Mouse (Mus musculus) olfactory bulb, adult 2 months (tissue): ENCODE data around the gene P4ha2. TPM values are rescaled to one million over a fixed set of nuclear protein-coding genes. Genes with fewer than 3 reads are reported as not detected.

Experiments
- H3K27ac ChIP-seq: fragments of 200-500 bp; 2 replicates; pipeline ENCODE4 v1.5.1; 2012; ENCODE audit warnings: low read depth, low read length; ENCODE audit not compliant: insufficient read depth
- H3K4me1 ChIP-seq: fragments of 200-500 bp; 2 replicates; pipeline ENCODE4 v1.6.1; 2012; ENCODE audit warnings: low read length; ENCODE audit not compliant: control insufficient read depth, insufficient read depth
- H3K4me3 ChIP-seq: fragments of 200-500 bp; 2 replicates; pipeline ENCODE4 v1.5.1; 2012; ENCODE audit warnings: mild to moderate bottlenecking, low read depth, low read length, moderate library complexity; ENCODE audit not compliant: insufficient read depth
- CTCF ChIP-seq: fragments of 200-500 bp; IDR thresholded peaks from 2 replicates; pipeline ENCODE4 v1.5.1; 2012; ENCODE audit warnings: low read depth, mild to moderate bottlenecking, low read length, moderate library complexity; ENCODE audit not compliant: insufficient read depth
- POLR2A ChIP-seq: fragments of 200-500 bp; IDR thresholded peaks from 2 replicates; pipeline ENCODE4 v1.6.1; 2012; ENCODE audit warnings: mild to moderate bottlenecking, low read depth, low read length, moderate library complexity; ENCODE audit not compliant: insufficient read depth
- WGBS: fragments of 180-500 bp; shearing (Covaris S2); methylation state at CpG from one replicate; pipeline ENCODE4 v1.1.7; 2018; 5-methylcytosine and 5-hydroxymethylcytosine counted together
- polyA plus RNA-seq: library from polyadenylated mRNA; stranded (reverse); fragments of >200 nt; gene quantifications from 2 replicates; pipeline ENCODE4 v1.2.4, GENCODE M21; 2012; ENCODE audit warnings: low replicate concordance; ENCODE audit not compliant: missing spikeins, insufficient read depth, insufficient read length

The P4ha2 gene
- polyA plus RNA-seq: not detected in 2 replicates

DNA sequence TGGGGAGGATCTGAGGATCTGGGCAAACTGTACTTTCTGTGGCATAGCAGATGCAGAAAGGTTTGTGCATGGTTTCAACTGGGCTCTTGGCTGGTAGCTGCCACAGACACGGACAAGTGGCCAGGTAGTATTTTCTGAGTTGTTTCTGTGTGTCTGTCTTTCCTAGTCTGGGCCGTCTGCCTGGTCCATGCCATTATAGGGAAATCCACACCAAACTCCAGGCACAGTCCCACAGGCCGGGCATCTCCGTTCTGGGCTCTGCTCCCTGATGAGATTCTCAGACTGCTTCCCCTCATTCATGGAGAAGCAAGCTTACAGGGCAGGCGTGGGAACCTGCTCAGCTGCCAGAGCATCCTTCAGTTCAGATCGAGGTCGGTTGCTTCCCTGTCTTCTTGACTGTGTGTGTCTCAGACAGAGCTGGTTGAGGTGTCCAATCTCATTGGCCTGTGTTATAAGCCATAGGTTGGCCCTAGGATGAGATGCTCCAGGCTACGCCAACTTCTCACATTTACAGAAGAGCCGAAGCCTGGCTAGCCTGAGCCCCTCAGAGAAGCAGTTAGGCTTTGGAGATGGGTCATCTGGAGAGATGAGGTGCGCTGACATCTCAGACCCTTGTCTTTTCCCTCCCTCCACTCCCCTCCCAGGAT is at the start of gene P4ha2:
TSS of gene P4ha2 (plus strand) at position 51 of the 647 bp plus-strand sequence.
- Histone ChIP-seq H3K4me1 (peaks cover 24% of the 10 kb centered on the region), H3K4me3 (peak within 1 kb of the TSS; percentile 80), H3K27ac (0 out of 2 replicates have a peak within 1 kb of the TSS, but pooled peaks have one; percentile 7)
- no peak for TF ChIP-seq POLR2A
- TF ChIP-seq CTCF: no peak
- 55% methylated on average over 10 of the region's 10 CpGs for WGBS

DNA sequence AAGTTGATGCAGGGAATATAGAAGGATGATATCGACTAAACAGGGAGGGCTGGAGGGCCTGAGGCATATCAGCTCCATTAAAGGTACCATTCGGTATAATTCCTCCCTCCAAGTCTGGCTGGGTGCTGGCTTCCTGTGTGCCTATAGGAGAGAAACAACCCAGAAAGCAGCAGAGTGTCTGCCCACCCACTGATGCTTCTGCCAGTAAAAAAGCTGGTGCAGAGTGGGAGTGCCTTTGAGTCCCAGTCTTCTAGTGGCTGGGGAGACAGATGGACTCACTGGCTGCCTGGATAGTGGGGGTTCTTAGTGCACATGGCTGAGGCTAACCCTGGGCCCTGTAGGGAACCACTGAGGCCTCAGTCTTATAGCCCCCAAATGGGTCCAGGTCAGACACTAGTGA is 49.7 kb upstream of the P4ha2 start:
- no peak for TF ChIP-seq POLR2A
- H3K4me3 ChIP-seq: no peak overlapping the region
- 66% methylated on average over 2 of the region's 2 CpGs for WGBS
- H3K4me1 ChIP-seq: no peaks in the 10 kb centered on the region
- H3K27ac ChIP-seq: no peak overlapping the region

GRCm38 (mm10) chr11:54051161-54051560 is 48.7 kb upstream of the P4ha2 start:
- Histone ChIP-seq H3K4me1 (no peaks in the 10 kb centered on the region), H3K4me3 (no peak overlapping the region), H3K27ac (no peak overlapping the region)
- TF ChIP-seq CTCF: no peak
- TF ChIP-seq POLR2A: no peak
- WGBS: 95% methylated on average over 7 of the region's 7 CpGs

DNA sequence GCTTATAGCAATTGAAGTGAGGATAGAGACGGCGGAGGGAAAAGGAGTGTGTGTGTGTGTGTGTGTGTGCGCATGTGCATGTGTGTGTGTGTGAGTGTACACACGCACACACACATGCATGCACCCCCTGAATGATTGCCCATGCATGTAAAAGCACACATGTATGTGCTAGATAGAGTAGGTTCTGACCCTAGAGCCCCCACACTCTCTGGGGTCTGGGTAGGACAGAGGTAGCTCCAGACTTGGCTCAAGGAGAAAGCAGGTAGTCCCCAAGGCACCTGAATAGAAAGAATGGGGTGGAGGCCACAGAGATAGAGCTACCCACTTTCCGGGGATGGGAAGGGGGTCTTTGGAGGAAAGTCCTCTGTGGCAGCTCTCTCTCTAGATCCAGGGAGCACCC is 47.8 kb upstream of the P4ha2 start:
- H3K27ac ChIP-seq: no peak overlapping the region
- no peaks in the 10 kb centered on the region for H3K4me1 ChIP-seq
- WGBS: 96% methylated on average over 5 of the region's 5 CpGs
- TF ChIP-seq CTCF (no peak), POLR2A (no peak)
- no peak overlapping the region for H3K4me3 ChIP-seq

DNA sequence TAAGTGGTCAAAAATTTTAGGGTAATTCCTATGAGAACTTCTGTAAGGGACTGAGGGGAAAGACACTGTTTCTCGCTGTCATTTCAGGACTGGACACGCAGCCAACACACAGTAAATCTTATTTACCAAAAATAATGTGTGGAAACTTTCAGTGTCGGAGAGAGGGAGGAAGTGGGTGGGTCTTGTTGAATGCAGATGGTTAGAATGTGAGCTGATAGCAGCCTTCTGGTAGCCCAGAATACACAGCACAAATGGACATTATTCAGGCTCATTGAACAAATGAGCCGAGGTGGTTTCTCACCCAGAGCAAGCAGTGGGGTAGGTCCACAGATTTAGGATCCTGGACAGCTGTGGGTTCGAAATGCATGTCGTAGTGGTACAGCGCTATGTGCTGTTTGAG is 46.8 kb upstream of the P4ha2 start:
- TF ChIP-seq CTCF (no peak), POLR2A (no peak)
- H3K27ac ChIP-seq: no peak overlapping the region
- H3K4me1 ChIP-seq: peaks cover 8% of the 10 kb centered on the region
- WGBS: 66% methylated on average over 7 of the region's 7 CpGs
- H3K4me3 ChIP-seq: no peak overlapping the region

DNA sequence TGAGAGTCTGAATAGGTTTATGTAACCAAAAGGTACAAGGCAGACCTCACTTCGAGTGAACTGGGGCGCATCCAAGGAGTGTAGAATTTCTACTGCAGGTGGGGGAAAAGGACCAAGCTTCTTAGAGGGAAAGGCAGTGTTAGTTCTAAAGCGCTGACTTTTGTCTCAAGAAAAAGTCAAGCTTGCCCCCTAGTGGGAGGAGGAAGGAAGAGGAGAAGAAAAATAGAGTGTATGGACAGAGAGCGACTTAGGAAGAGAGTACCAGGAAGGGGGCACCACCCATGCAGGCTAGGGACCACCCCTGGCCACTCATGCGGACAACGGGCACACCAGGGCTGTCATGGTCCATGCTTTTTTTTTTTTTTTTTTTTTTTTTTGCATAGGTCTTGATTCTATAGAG is 45.6 kb upstream of the P4ha2 start:
- TF ChIP-seq CTCF: no peak
- no peak for TF ChIP-seq POLR2A
- Histone ChIP-seq H3K4me3 (no peak overlapping the region), H3K27ac (no peak overlapping the region), H3K4me1 (peaks cover 19% of the 10 kb centered on the region)
- WGBS: 39% methylated on average over 6 of the region's 6 CpGs

DNA sequence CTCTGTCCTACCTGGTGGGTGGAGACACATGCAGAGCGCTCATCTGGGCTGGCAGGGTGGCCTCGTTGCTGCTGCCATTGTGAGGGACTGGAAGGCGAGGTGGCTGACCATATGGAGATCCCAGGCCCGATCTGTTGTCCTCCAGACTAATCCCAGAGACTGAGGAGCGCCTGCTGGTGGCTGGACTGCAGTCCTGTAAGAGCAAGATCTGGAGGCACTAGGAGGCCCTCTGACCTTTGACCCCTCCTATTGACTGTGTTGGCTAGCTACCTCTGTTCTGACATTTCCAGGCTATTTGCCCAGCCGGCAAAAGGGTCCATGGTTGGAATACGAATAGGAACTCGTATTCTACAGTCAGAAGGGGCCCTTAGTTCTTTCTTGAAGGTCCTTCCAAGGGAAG is 43.8 kb upstream of the P4ha2 start:
- WGBS: 73% methylated on average over 8 of the region's 8 CpGs
- TF ChIP-seq POLR2A (no peak), CTCF (no peak)
- Histone ChIP-seq H3K27ac (no peak overlapping the region), H3K4me3 (no peak overlapping the region), H3K4me1 (peaks cover 30% of the 10 kb centered on the region)

GRCm38 (mm10) chr11:54057428-54057827 is 42.5 kb upstream of the P4ha2 start:
- WGBS: 51% methylated on average over 2 of the region's 2 CpGs
- peaks cover 41% of the 10 kb centered on the region for H3K4me1 ChIP-seq
- no peak overlapping the region for H3K4me3 ChIP-seq
- no peak overlapping the region for H3K27ac ChIP-seq
- TF ChIP-seq CTCF (no peak), POLR2A (no peak)

GRCm38 (mm10) chr11:54058056-54058617 is 41.8 kb upstream of the P4ha2 start:
- no peak overlapping the region for H3K4me3 ChIP-seq
- TF ChIP-seq CTCF (no peak), POLR2A (no peak)
- no peak overlapping the region for H3K27ac ChIP-seq
- 50% methylated on average over 10 of the region's 10 CpGs for WGBS
- H3K4me1 ChIP-seq: peaks cover 44% of the 10 kb centered on the region

- TF ChIP-seq CTCF (no peak), POLR2A (no peak)
- peaks cover 48% of the 10 kb centered on the region for H3K4me1 ChIP-seq
- 15% methylated on average over 6 of the region's 6 CpGs for WGBS
- H3K4me3 ChIP-seq: no peak overlapping the region
- H3K27ac ChIP-seq: peak overlapping the region; percentile 24; the same call in 1 of the 2 replicates
Measured at GRCm38 (mm10) chr11:54058643-54059042, 41.3 kb upstream of the P4ha2 start.
